Mouse (Mus musculus) layer of hippocampus, adult 2 months (tissue): ENCODE data around the gene Ppt1. TPM values are rescaled to one million over a fixed set of nuclear protein-coding genes. Genes with fewer than 3 reads are reported as not detected.

Experiments
- DNase-seq, 2 experiments: peaks; one replicate each; pipeline ENCODE4 v3.0.0; 2022; ENCODE audit warnings: low spot score in 2 of 2
- H3K27ac ChIP-seq: fragments of 200-600 bp; 2 replicates; pipeline ENCODE4 v1.8.1; 2022
- H3K4me3 ChIP-seq: fragments of 200-600 bp; 2 replicates; pipeline ENCODE4 v1.8.1; 2022; ENCODE audit warnings: mild to moderate bottlenecking
- CTCF ChIP-seq: fragments of 200-600 bp; conservative IDR thresholded peaks from 2 replicates; pipeline ENCODE4 v1.8.1; 2022; ENCODE audit warnings: antibody characterized with exemption, mild to moderate bottlenecking, moderate library complexity
- total RNA-seq, 2 experiments: library from RNA; stranded (reverse); gene quantifications; 2 replicates each; pipeline ENCODE4 v1.2.3; 2021

The Ppt1 gene
- total RNA-seq, 2 experiments from 2014 or later: 84.6 to 88.1 TPM

- DNase-seq: no peak
- H3K27ac ChIP-seq: no peak overlapping the region
- TF ChIP-seq CTCF: no peak
Observed at GRCm38 (mm10) chr4:122838416-122838815, 2.4 kb downstream of the Ppt1 start.

GRCm38 (mm10) chr4:122848150-122848621, 12.1 kb downstream of the Ppt1 start:
- no peak for DNase-seq
- Histone ChIP-seq H3K4me3 (no peak overlapping the region), H3K27ac (no peak overlapping the region; the same call in 1 of the 2 replicates)
- TF ChIP-seq CTCF: no peak

More at GRCm38 (mm10) chr4:122838416-122838815, 2.4 kb downstream of the Ppt1 start:
- H3K4me3 ChIP-seq: no peak overlapping the region

GRCm38 (mm10) chr4:122851535-122851934, 15.5 kb downstream of the Ppt1 start:
- no peak for TF ChIP-seq CTCF

GRCm38 (mm10) chr4:122853691-122854090, 17.6 kb downstream of the Ppt1 start:
- H3K27ac ChIP-seq: peak overlapping the region; percentile 29; the same call in 1 of the 2 replicates
- H3K4me3 ChIP-seq: no peak overlapping the region
- no peak for DNase-seq
- TF ChIP-seq CTCF: no peak

More at GRCm38 (mm10) chr4:122851535-122851934, 15.5 kb downstream of the Ppt1 start:
- no peak for DNase-seq
- no peak overlapping the region for H3K27ac ChIP-seq
- no peak overlapping the region for H3K4me3 ChIP-seq

GRCm38 (mm10) chr4:122854770-122855169, 18.7 kb downstream of the Ppt1 start:
- no peak overlapping the region for H3K27ac ChIP-seq
- no peak for DNase-seq
- TF ChIP-seq CTCF: no peak
- no peak overlapping the region for H3K4me3 ChIP-seq

GRCm38 (mm10) chr4:122857909-122858308, 21.9 kb downstream of the Ppt1 start:
- peak overlapping the region; percentile 59; the same call in 1 of the 2 replicates for H3K27ac ChIP-seq
- DNase-seq: no peak
- peak; percentile 58 for TF ChIP-seq CTCF
- no peak overlapping the region for H3K4me3 ChIP-seq

GRCm38 (mm10) chr4:122859096-122859674, 23.1 kb downstream of the Ppt1 start:
- no peak for TF ChIP-seq CTCF
- H3K27ac ChIP-seq: peak overlapping the region; percentile 8
- DNase-seq: no peak
- no peak overlapping the region for H3K4me3 ChIP-seq

- Histone ChIP-seq H3K4me3 (no peak overlapping the region), H3K27ac (no peak overlapping the region)
- no peak for TF ChIP-seq CTCF
- no peak for DNase-seq
Observed at GRCm38 (mm10) chr4:122861836-122862235, 25.8 kb downstream of the Ppt1 start.

- no peak for TF ChIP-seq CTCF
- Histone ChIP-seq H3K27ac (peak overlapping the region; percentile 89; the same call in 1 of the 2 replicates), H3K4me3 (no peak overlapping the region)
- DNase-seq: no peak
Observed at GRCm38 (mm10) chr4:122868041-122868440, 32.0 kb downstream of the Ppt1 start.

GRCm38 (mm10) chr4:122870027-122870426, 34.0 kb downstream of the Ppt1 start:
- no peak for DNase-seq
- H3K27ac ChIP-seq: peak overlapping the region; percentile 89
- peak overlapping the region; percentile 11; the same call in 1 of the 2 replicates for H3K4me3 ChIP-seq
- TF ChIP-seq CTCF: peak; percentile 79

GRCm38 (mm10) chr4:122870741-122871140, 34.7 kb downstream of the Ppt1 start:
- no peak overlapping the region; the same call in 1 of the 2 replicates for H3K4me3 ChIP-seq
- peak in 1 of 2 experiments; percentile 58 for DNase-seq
- peak overlapping the region; percentile 89 for H3K27ac ChIP-seq

GRCm38 (mm10) chr4:122871269-122871668, 35.2 kb downstream of the Ppt1 start:
- H3K27ac ChIP-seq: peak overlapping the region; percentile 89
- no peak for TF ChIP-seq CTCF
- H3K4me3 ChIP-seq: no peak overlapping the region
- no peak for DNase-seq

More at GRCm38 (mm10) chr4:122870741-122871140, 34.7 kb downstream of the Ppt1 start:
- no peak for TF ChIP-seq CTCF

GRCm38 (mm10) chr4:122871989-122872388, 35.9 kb downstream of the Ppt1 start:
- TF ChIP-seq CTCF: no peak
- no peak overlapping the region for H3K4me3 ChIP-seq
- H3K27ac ChIP-seq: peak overlapping the region; percentile 89
- no peak for DNase-seq

- DNase-seq: no peak
- peak overlapping the region; percentile 89 for H3K27ac ChIP-seq
- TF ChIP-seq CTCF: no peak
- no peak overlapping the region for H3K4me3 ChIP-seq
Observed at GRCm38 (mm10) chr4:122873003-122873402, 37.0 kb downstream of the Ppt1 start.
